Mouse (Mus musculus) limb, embryonic 10.5 days (tissue): ENCODE data around the gene Fgfr2. TPM values are rescaled to one million over a fixed set of nuclear protein-coding genes. Genes with fewer than 3 reads are reported as not detected.
"Not testable (repeated sequence)": the region's sequence is repeated elsewhere in the genome, so short reads cannot be mapped to it uniquely, and the experiment has no call there.

Experiments used
- DNase-seq: peaks from one replicate; pipeline ENCODE4 v3.0.0-alpha.2; 2017; ENCODE audit warnings: low spot score
- H3K27ac ChIP-seq: fragments of 300-500 bp; sonication (generic); 2 replicates; pipeline ENCODE4 v1.5.1; 2016; ENCODE audit warnings: mild to moderate bottlenecking
- H3K27me3 ChIP-seq: fragments of 300-500 bp; sonication (generic); 2 replicates; pipeline ENCODE4 v1.6.1; 2016; ENCODE audit warnings: low read depth, mild to moderate bottlenecking; ENCODE audit not compliant: poor library complexity, severe bottlenecking
- H3K36me3 ChIP-seq: fragments of 300-500 bp; sonication (generic); 2 replicates; pipeline ENCODE4 v1.6.1; 2016; ENCODE audit warnings: mild to moderate bottlenecking, moderate library complexity
- H3K4me1 ChIP-seq: fragments of 300-500 bp; sonication (generic); 2 replicates; pipeline ENCODE4 v1.6.1; 2016
- H3K4me3 ChIP-seq: fragments of 300-500 bp; sonication (generic); 2 replicates; pipeline ENCODE4 v1.5.1; 2016; ENCODE audit warnings: mild to moderate bottlenecking, moderate library complexity
- H3K9me3 ChIP-seq: fragments of 300-500 bp; sonication (generic); replicated peaks from 2 replicates; pipeline ENCODE4 v1.6.1; 2016; ENCODE audit warnings: mild to moderate bottlenecking
- WGBS: fragments of 180-500 bp; shearing (Covaris S2); methylation state at CpG from one replicate; pipeline ENCODE4 v1.1.7; 2016; 5-methylcytosine and 5-hydroxymethylcytosine counted together
- polyA plus RNA-seq: library from polyadenylated mRNA; unstranded; fragments of >200 nt; fragmentation: Nextera tagmentation; extraction: Ambion mirVana; gene quantifications from 2 replicates; pipeline ENCODE4 v1.2.1, GENCODE M21; 2016

Gene Fgfr2
- polyA plus RNA-seq, 1 experiment from 2014 or later: 64.4 TPM

- DNase-seq: no peak
- H3K4me3 ChIP-seq: no peak overlapping the region
- H3K27me3 ChIP-seq: no peaks in the 10 kb centered on the region
- WGBS: 95% methylated on average over 2 of the region's 2 CpGs
- no peak overlapping the region for H3K27ac ChIP-seq
- H3K9me3 ChIP-seq: no peaks in the 10 kb centered on the region
- no peaks in the 10 kb centered on the region for H3K36me3 ChIP-seq
- peaks cover 17% of the 10 kb centered on the region for H3K4me1 ChIP-seq
These were observed 678.9 kb downstream of the Fgfr2 start for GRCm38 (mm10) chr7:132444221-132444620.

GRCm38 (mm10) chr7:132443769-132444168 lies 679.4 kb downstream of the Fgfr2 start:
- H3K9me3 ChIP-seq: no peaks in the 10 kb centered on the region
- WGBS: 61% methylated on average over 2 of the region's 2 CpGs
- no peak for DNase-seq

GRCm38 (mm10) chr7:132443134-132443533 lies 680.0 kb downstream of the Fgfr2 start:
- Histone ChIP-seq H3K9me3 (no peaks in the 10 kb centered on the region), H3K27ac (no peak overlapping the region), H3K36me3 (no peaks in the 10 kb centered on the region), H3K4me3 (no peak overlapping the region), H3K27me3 (0 out of 2 replicates have a peak, but pooled peaks cover 3% of the 10 kb centered on the region), H3K4me1 (peaks cover 8% of the 10 kb centered on the region)
- DNase-seq: no peak
- WGBS: 88% methylated on average over 3 of the region's 3 CpGs

More at GRCm38 (mm10) chr7:132443769-132444168, 679.4 kb downstream of the Fgfr2 start:
- no peak overlapping the region for H3K4me3 ChIP-seq
- no peaks in the 10 kb centered on the region for H3K36me3 ChIP-seq
- 0 out of 2 replicates have a peak overlapping the region, but pooled peaks have one; percentile 16 for H3K27ac ChIP-seq
- peaks cover 14% of the 10 kb centered on the region for H3K4me1 ChIP-seq
- 0 out of 2 replicates have a peak, but pooled peaks cover under 1% of the 10 kb centered on the region for H3K27me3 ChIP-seq

GRCm38 (mm10) chr7:132442133-132442763 lies 680.9 kb downstream of the Fgfr2 start:
- WGBS: 89% methylated on average over 3 of the region's 3 CpGs
- not testable (repeated sequence) for H3K36me3 ChIP-seq, H3K4me3 ChIP-seq, H3K4me1 ChIP-seq, H3K27ac ChIP-seq, H3K27me3 ChIP-seq, DNase-seq, H3K9me3 ChIP-seq

- DNase-seq: no peak
- Histone ChIP-seq H3K4me3 (no peak overlapping the region), H3K27ac (no peak overlapping the region), H3K27me3 (0 out of 2 replicates have a peak, but pooled peaks cover 3% of the 10 kb centered on the region), H3K4me1 (peaks cover 8% of the 10 kb centered on the region), H3K9me3 (no peaks in the 10 kb centered on the region), H3K36me3 (no peaks in the 10 kb centered on the region)
- WGBS: 92% methylated on average over 6 of the region's 6 CpGs
These were observed 683.2 kb downstream of the Fgfr2 start for GRCm38 (mm10) chr7:132439916-132440315.

- Histone ChIP-seq H3K4me3 (no peak overlapping the region), H3K9me3 (no peaks in the 10 kb centered on the region), H3K27ac (no peak overlapping the region), H3K36me3 (no peaks in the 10 kb centered on the region), H3K4me1 (peaks cover 17% of the 10 kb centered on the region), H3K27me3 (0 out of 2 replicates have a peak, but pooled peaks cover 3% of the 10 kb centered on the region)
- DNase-seq: no peak
- 92% methylated on average over 6 of the region's 6 CpGs for WGBS
These were observed 685.1 kb downstream of the Fgfr2 start for GRCm38 (mm10) chr7:132438060-132438459.

- Histone ChIP-seq H3K36me3 (no peaks in the 10 kb centered on the region), H3K4me3 (no peak overlapping the region), H3K27ac (no peak overlapping the region), H3K4me1 (peaks cover 17% of the 10 kb centered on the region), H3K27me3 (0 out of 2 replicates have a peak, but pooled peaks cover 3% of the 10 kb centered on the region), H3K9me3 (no peaks in the 10 kb centered on the region)
- DNase-seq: no peak
- 91% methylated on average over 3 of the region's 3 CpGs for WGBS
These were observed 685.7 kb downstream of the Fgfr2 start for GRCm38 (mm10) chr7:132437431-132437830.

GRCm38 (mm10) chr7:132435486-132436055 lies 687.6 kb downstream of the Fgfr2 start:
- Histone ChIP-seq H3K27ac (no peak overlapping the region), H3K4me3 (no peak overlapping the region), H3K36me3 (no peaks in the 10 kb centered on the region), H3K9me3 (no peaks in the 10 kb centered on the region), H3K4me1 (peaks cover 17% of the 10 kb centered on the region), H3K27me3 (0 out of 2 replicates have a peak, but pooled peaks cover 3% of the 10 kb centered on the region)
- no peak for DNase-seq
- WGBS: 82% methylated on average over 8 of the region's 8 CpGs

- no peak overlapping the region for H3K4me3 ChIP-seq
- DNase-seq: no peak
- H3K4me1 ChIP-seq: peaks cover 24% of the 10 kb centered on the region
- 76% methylated on average over 4 of the region's 4 CpGs for WGBS
- no peaks in the 10 kb centered on the region for H3K27me3 ChIP-seq
- no peak overlapping the region for H3K27ac ChIP-seq
- H3K36me3 ChIP-seq: no peaks in the 10 kb centered on the region
- no peaks in the 10 kb centered on the region for H3K9me3 ChIP-seq
These were observed 693.8 kb downstream of the Fgfr2 start for GRCm38 (mm10) chr7:132429324-132429723.

GRCm38 (mm10) chr7:132428308-132428707 lies 694.8 kb downstream of the Fgfr2 start:
- Histone ChIP-seq H3K36me3 (no peaks in the 10 kb centered on the region), H3K27ac (no peak overlapping the region), H3K27me3 (no peaks in the 10 kb centered on the region), H3K9me3 (no peaks in the 10 kb centered on the region), H3K4me1 (peaks cover 14% of the 10 kb centered on the region), H3K4me3 (no peak overlapping the region)
- 94% methylated on average over 4 of the region's 4 CpGs for WGBS
- DNase-seq: no peak

- DNase-seq: no peak
- Histone ChIP-seq H3K27ac (no peak overlapping the region), H3K4me1 (peaks cover 11% of the 10 kb centered on the region), H3K4me3 (no peak overlapping the region), H3K9me3 (no peaks in the 10 kb centered on the region), H3K36me3 (no peaks in the 10 kb centered on the region), H3K27me3 (no peaks in the 10 kb centered on the region)
- 85% methylated on average over 5 of the region's 5 CpGs for WGBS
These were observed 697.1 kb downstream of the Fgfr2 start for GRCm38 (mm10) chr7:132426069-132426468.

GRCm38 (mm10) chr7:132425364-132425999 lies 697.7 kb downstream of the Fgfr2 start:
- Histone ChIP-seq H3K4me3 (no peak overlapping the region), H3K27me3 (no peaks in the 10 kb centered on the region), H3K4me1 (peaks cover 11% of the 10 kb centered on the region), H3K36me3 (no peaks in the 10 kb centered on the region), H3K27ac (no peak overlapping the region), H3K9me3 (no peaks in the 10 kb centered on the region)
- no peak for DNase-seq
- WGBS: 69% methylated on average over 11 of the region's 11 CpGs

- DNase-seq: no peak
- H3K27ac ChIP-seq: no peak overlapping the region
- H3K27me3 ChIP-seq: no peaks in the 10 kb centered on the region
- no peaks in the 10 kb centered on the region for H3K9me3 ChIP-seq
- no peaks in the 10 kb centered on the region for H3K36me3 ChIP-seq
- H3K4me1 ChIP-seq: peaks cover 11% of the 10 kb centered on the region
- no peak overlapping the region for H3K4me3 ChIP-seq
- 87% methylated on average over 5 of the region's 5 CpGs for WGBS
These were observed 699.6 kb downstream of the Fgfr2 start for GRCm38 (mm10) chr7:132423570-132423969.
